Mouse (Mus musculus): ENCODE measurements around the gene Hspa1l. TPM values are rescaled to one million over a fixed set of nuclear protein-coding genes. Genes with fewer than 3 reads are reported as not detected.
"Not testable (repeated sequence)": the region's sequence is repeated elsewhere in the genome, so short reads cannot be mapped to it uniquely, and the experiment has no call there.

Hspa1l gene
- polyA plus RNA-seq, 1 experiment from 2014 or later, result 0.18 TPM

DNA sequence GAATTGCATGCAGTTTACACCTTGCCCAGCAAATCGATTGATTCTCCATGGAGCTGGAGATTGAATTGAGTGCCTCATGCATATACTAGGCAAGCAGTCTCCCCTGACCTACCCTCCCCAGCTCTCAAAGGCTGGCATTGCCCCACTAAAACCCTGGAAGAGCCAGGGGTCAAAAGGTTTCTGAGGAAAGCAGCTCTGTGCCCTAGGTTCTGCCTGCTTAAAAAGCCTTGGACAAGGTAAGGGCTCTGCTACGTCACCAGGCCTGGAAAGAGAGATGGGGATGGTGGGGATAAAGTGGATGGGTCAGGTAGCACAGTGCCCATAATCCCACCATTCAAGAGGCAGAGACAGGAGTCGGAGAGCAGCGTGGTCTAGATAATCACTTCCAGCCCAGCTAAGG, 17.7 kb upstream of the Hspa1l start:
- Histone ChIP-seq H3K4me3 (ENCODE audit: low read depth, low read length) (no peak overlapping the region), H3K4me2 (ENCODE audit: low read depth, low read length) (no peak overlapping the region), H3K9ac (replicated peaks) (no peak overlapping the region), H3K4me1 (ENCODE audit: insufficient read depth) (peaks cover 11% of the 10 kb centered on the region), H3K36me3 (replicated peaks; ENCODE audit: insufficient read depth, low read length) (peaks cover 2% of the 10 kb centered on the region; the same call in 1 of the 2 replicates), H3K27ac (ENCODE audit: low read depth) (no peak overlapping the region), H3K27me3 (ENCODE audit: insufficient read depth, low read length) (peaks cover 6% of the 10 kb centered on the region; the same call in 1 of the 2 replicates), H3K9me3 (ENCODE audit: low read length) (no peaks in the 10 kb centered on the region)
- DNase-seq, result no peak
- no peak for ATAC-seq
- 73% methylated on average over 4 of the region's 4 CpGs for WGBS (ENCODE audit: insufficient replicate concordance)
- TF ChIP-seq EP300 (IDR thresholded peaks at IDR 0.05; ENCODE audit: low read depth) (no peak), CTCF (IDR thresholded peaks at IDR 0.05; ENCODE audit: low read depth) (no peak)

DNA sequence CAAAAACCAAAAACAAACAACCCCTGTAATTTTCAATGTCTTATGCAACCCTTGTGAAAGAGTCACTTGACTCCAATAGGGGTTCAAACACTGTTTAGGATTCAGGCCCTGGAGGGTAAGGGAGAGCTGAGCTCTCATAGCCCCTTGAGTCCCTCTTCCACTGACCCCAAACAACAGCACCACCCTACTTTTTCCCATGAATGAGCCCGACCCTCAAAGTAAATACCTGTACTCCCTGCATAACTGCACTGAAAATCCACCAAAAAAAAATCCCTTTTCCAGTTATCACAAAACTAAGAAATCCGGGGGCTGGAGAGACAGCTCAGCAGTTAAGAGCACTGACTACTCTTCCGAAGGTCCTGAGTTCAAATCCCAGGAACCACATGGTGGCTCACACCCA, 16.6 kb upstream of the Hspa1l start:
- Histone ChIP-seq H3K27me3 (ENCODE audit: insufficient read depth, low read length) (peaks cover 6% of the 10 kb centered on the region; the same call in 1 of the 2 replicates), H3K4me2 (ENCODE audit: low read depth, low read length) (no peak overlapping the region), H3K9me3 (ENCODE audit: low read length) (no peaks in the 10 kb centered on the region), H3K4me3 (ENCODE audit: low read depth, low read length) (no peak overlapping the region), H3K36me3 (replicated peaks; ENCODE audit: insufficient read depth, low read length) (0 out of 2 replicates have a peak, but pooled peaks cover 2% of the 10 kb centered on the region), H3K27ac (ENCODE audit: low read depth) (no peak overlapping the region), H3K9ac (replicated peaks) (no peak overlapping the region), H3K4me1 (ENCODE audit: insufficient read depth) (peaks cover 11% of the 10 kb centered on the region)
- DNase-seq (no peak), ATAC-seq (no peak)
- TF ChIP-seq EP300 (IDR thresholded peaks at IDR 0.05; ENCODE audit: low read depth) (no peak), CTCF (IDR thresholded peaks at IDR 0.05; ENCODE audit: low read depth) (no peak)
- WGBS (ENCODE audit: insufficient replicate concordance), result 76% methylated on average over 3 of the region's 3 CpGs

DNA sequence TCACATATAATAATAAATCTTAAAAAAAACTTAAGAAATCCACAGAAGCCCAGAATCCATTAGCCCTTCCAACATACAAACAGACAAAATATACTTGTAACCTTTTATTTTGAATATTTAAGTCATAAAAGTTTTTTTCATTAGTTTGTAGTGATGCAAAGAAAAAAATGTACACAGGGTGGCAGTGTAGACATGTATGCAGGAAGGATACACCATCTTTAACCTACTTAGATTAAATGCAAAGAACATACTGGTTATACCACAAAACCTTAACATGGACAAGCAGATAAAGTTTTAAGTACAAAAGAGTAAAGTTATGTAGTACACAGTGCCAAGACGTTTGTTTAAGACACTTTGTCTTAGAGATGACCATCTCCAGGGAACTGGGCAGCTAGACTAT, 16.2 kb upstream of the Hspa1l start:
- no peak for ATAC-seq
- WGBS (ENCODE audit: insufficient replicate concordance), result 33% methylated on average over 1 of the region's 1 CpGs
- H3K27me3 ChIP-seq (ENCODE audit: insufficient read depth, low read length), result peaks cover 8% of the 10 kb centered on the region; the same call in 1 of the 2 replicates

DNA sequence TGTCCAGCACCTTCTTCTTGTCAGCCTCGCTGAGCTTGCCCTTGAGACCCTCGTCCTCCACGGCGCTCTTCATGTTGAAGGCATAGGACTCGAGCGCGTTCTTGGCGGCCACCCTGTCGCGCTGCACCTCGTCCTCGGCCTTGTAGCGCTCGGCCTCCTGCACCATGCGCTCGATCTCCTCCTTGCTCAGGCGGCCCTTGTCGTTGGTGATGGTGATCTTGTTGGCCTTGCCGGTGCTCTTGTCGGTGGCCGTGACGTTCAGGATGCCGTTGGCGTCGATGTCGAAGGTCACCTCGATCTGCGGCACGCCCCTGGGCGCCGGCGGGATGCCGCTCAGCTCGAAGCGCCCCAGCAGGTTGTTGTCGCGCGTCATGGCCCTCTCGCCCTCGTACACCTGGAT, 15.2 kb upstream of the Hspa1l start:
- H3K4me2 ChIP-seq (ENCODE audit: low read depth, low read length); H3K4me1 ChIP-seq (ENCODE audit: insufficient read depth); DNase-seq; H3K36me3 ChIP-seq (replicated peaks; ENCODE audit: insufficient read depth, low read length); H3K9me3 ChIP-seq (ENCODE audit: low read length); ATAC-seq; H3K9ac ChIP-seq (replicated peaks); H3K27me3 ChIP-seq (ENCODE audit: insufficient read depth, low read length); H3K27ac ChIP-seq (ENCODE audit: low read depth); H3K4me3 ChIP-seq (ENCODE audit: low read depth, low read length): not testable (repeated sequence)
- 23% methylated on average over 20 of the region's 40 CpGs for WGBS (ENCODE audit: insufficient replicate concordance)

More for the DNA sequence above, 16.2 kb upstream of the Hspa1l start:
- no peak overlapping the region for H3K27ac ChIP-seq (ENCODE audit: low read depth)
- no peak overlapping the region for H3K4me3 ChIP-seq (ENCODE audit: low read depth, low read length)
- no peak overlapping the region for H3K9ac ChIP-seq (replicated peaks)
- H3K4me2 ChIP-seq (ENCODE audit: low read depth, low read length), result no peak overlapping the region
- peak; percentile 64 for TF ChIP-seq CTCF (IDR thresholded peaks at IDR 0.05; ENCODE audit: low read depth)
- TF ChIP-seq EP300 (IDR thresholded peaks at IDR 0.05; ENCODE audit: low read depth), result no peak
- H3K9me3 ChIP-seq (ENCODE audit: low read length), result no peaks in the 10 kb centered on the region
- H3K4me1 ChIP-seq (ENCODE audit: insufficient read depth), result peaks cover 10% of the 10 kb centered on the region
- DNase-seq, result no peak
- H3K36me3 ChIP-seq (replicated peaks; ENCODE audit: insufficient read depth, low read length), result no peaks in the 10 kb centered on the region

DNA sequence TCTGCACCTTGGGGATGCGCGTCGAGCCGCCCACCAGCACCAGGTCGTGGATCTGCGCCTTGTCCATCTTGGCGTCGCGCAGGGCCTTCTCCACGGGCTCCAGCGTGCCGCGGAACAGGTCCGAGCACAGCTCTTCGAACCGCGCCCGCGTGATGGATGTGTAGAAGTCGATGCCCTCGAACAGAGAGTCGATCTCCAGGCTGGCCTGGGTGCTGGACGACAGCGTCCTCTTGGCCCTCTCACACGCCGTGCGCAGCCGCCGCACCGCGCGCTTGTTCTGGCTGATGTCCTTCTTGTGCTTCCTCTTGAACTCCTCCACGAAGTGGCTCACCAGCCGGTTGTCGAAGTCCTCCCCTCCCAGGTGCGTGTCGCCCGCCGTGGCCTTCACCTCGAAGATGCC, 14.5 kb upstream of the Hspa1l start:
- not testable (repeated sequence) for H3K4me2 ChIP-seq (ENCODE audit: low read depth, low read length); H3K36me3 ChIP-seq (replicated peaks; ENCODE audit: insufficient read depth, low read length); H3K9ac ChIP-seq (replicated peaks); H3K27me3 ChIP-seq (ENCODE audit: insufficient read depth, low read length); H3K27ac ChIP-seq (ENCODE audit: low read depth); H3K4me3 ChIP-seq (ENCODE audit: low read depth, low read length); ATAC-seq; DNase-seq; H3K9me3 ChIP-seq (ENCODE audit: low read length); H3K4me1 ChIP-seq (ENCODE audit: insufficient read depth)
- 43% methylated on average over 16 of the region's 40 CpGs for WGBS (ENCODE audit: insufficient replicate concordance)

DNA sequence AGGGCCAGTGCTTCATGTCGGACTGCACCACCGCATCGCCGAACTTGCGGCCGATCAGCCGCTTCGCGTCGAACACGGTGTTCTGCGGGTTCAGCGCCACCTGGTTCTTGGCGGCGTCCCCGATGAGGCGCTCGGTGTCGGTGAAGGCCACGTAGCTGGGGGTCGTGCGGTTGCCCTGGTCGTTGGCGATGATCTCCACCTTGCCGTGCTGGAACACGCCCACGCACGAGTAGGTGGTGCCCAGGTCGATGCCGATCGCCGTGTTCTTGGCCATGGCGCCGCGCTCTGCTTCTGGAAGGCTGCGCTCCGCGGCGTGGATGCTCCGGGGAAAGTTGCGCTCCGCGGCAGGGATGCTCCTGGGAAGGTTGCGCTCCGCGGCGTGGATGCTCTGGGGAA, 13.8 kb upstream of the Hspa1l start:
- not testable (repeated sequence) for H3K27me3 ChIP-seq (ENCODE audit: insufficient read depth, low read length); H3K4me1 ChIP-seq (ENCODE audit: insufficient read depth); H3K9ac ChIP-seq (replicated peaks); DNase-seq; H3K9me3 ChIP-seq (ENCODE audit: low read length); H3K36me3 ChIP-seq (replicated peaks; ENCODE audit: insufficient read depth, low read length); H3K27ac ChIP-seq (ENCODE audit: low read depth)
- WGBS (ENCODE audit: insufficient replicate concordance), result 1% methylated on average over 13 of the region's 47 CpGs
- H3K4me3 ChIP-seq (ENCODE audit: low read depth, low read length), result peak overlapping the region; percentile 52
- ATAC-seq, result peak; percentile 22
- peak overlapping the region; percentile 77; the same call in 1 of the 2 replicates for H3K4me2 ChIP-seq (ENCODE audit: low read depth, low read length)

DNA sequence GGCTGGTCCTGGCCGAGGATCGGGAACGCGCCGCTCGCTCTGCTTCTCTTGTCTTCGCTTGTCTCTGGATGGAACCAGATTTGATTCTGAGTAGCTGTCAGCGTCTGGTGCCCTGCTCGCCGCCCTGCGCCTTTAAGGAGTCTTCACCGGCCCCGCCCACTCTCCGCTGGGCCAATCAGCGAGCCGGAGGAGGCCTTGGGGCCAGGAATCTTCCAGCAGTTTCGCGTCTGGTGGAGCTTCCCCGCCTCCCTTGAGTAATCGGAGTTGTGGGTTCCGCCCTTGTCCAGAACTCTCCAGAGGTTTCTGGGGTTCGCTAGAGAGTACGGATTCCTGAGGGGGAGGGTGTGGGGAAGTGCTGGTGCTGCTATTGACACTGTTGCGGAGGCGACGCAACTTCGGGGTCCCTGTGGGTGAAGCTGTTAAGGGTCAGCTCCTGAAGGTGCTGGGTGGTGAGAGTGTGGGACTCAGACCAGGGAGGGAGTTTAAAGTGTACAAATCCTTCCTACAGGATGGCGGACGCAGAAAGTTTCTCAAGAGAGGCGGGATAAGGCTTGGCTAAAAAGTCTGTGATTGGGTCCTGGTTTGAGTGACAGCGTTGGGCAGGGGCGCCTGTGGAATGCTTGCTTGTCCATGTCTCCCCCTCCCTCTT, 13.2 kb upstream of the Hspa1l start, which contains the start of gene Hspa1b:
TSS of gene Hspa1b (minus strand) at position 109 of the 649 bp plus-strand sequence.
- not testable (repeated sequence) for H3K36me3 ChIP-seq (replicated peaks; ENCODE audit: insufficient read depth, low read length); H3K9me3 ChIP-seq (ENCODE audit: low read length); H3K4me1 ChIP-seq (ENCODE audit: insufficient read depth); H3K27me3 ChIP-seq (ENCODE audit: insufficient read depth, low read length)
- WGBS (ENCODE audit: insufficient replicate concordance), result 1% methylated on average over 29 of the region's 32 CpGs
- peak; percentile 86 for ATAC-seq
- H3K4me2 ChIP-seq (ENCODE audit: low read depth, low read length), result peak within 1 kb of the TSS; percentile 77
- H3K9ac ChIP-seq (replicated peaks), result peak within 1 kb of the TSS; percentile 49
- peak; percentile 63 for DNase-seq
- H3K27ac ChIP-seq (ENCODE audit: low read depth), result peak within 1 kb of the TSS; percentile 78
- peak within 1 kb of the TSS; percentile 52 for H3K4me3 ChIP-seq (ENCODE audit: low read depth, low read length)

All from liver, postnatal 0 days (tissue).